Mouse (Mus musculus): ENCODE measurements around the gene P4ha2. TPM values are rescaled to one million over a fixed set of nuclear protein-coding genes. Genes with fewer than 3 reads are reported as not detected.
A peak's percentile ranks its signal among the peaks of the same experiment; 100 is the strongest.

P4ha2 gene
- polyA plus RNA-seq, 1 experiment from 2014 or later, result 123 TPM

DNA sequence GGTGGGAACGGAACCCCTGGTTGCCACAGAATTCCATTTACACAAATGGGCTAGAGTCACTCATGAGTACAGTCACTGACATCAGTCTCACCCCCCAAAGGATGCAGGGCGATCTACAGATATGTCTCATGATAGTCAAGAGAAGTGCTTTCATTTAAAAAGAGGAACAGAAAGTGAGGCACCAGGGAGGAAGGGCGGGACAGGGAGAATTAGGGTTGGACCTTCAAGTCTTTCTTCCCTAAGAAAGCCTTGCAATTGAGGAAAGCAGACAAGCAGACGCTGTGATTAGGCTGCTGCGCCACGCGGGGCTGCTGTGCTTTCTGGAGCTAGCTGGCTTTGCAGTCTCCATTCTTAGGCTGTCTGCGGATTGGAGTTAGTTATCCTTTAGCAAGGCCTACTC lies 8.2 kb upstream of the P4ha2 start:
- Histone ChIP-seq H3K4me3 (replicated peaks) (no peak overlapping the region), H3K4me2 (replicated peaks) (no peak overlapping the region), H3K4me1 (peaks cover 14% of the 10 kb centered on the region; the same call in 1 of the 2 replicates), H3K9me3 (replicated peaks) (no peaks in the 10 kb centered on the region), H3K27ac (replicated peaks) (no peak overlapping the region), H3K36me3 (no peaks in the 10 kb centered on the region), H3K27me3 (no peaks in the 10 kb centered on the region), H3K9ac (no peak overlapping the region)
- no peak for ATAC-seq (ENCODE audit: insufficient number of reproducible peaks, low FRiP score, low TSS enrichment, low read depth)
- WGBS, result 53% methylated on average over 8 of the region's 8 CpGs

GRCm38 (mm10) chr11:54092188-54092587 lies 7.7 kb upstream of the P4ha2 start:
- Histone ChIP-seq H3K9me3 (replicated peaks) (no peaks in the 10 kb centered on the region), H3K27ac (replicated peaks) (no peak overlapping the region), H3K4me2 (replicated peaks) (no peak overlapping the region), H3K4me1 (peaks cover 14% of the 10 kb centered on the region; the same call in 1 of the 2 replicates), H3K27me3 (no peaks in the 10 kb centered on the region), H3K9ac (no peak overlapping the region), H3K36me3 (no peaks in the 10 kb centered on the region), H3K4me3 (replicated peaks) (no peak overlapping the region)
- WGBS, result 49% methylated on average over 7 of the region's 7 CpGs
- ATAC-seq (ENCODE audit: insufficient number of reproducible peaks, low FRiP score, low TSS enrichment, low read depth), result no peak

- Histone ChIP-seq H3K27me3 (no peaks in the 10 kb centered on the region), H3K4me3 (replicated peaks) (no peak overlapping the region), H3K4me2 (replicated peaks) (no peak overlapping the region), H3K36me3 (no peaks in the 10 kb centered on the region), H3K4me1 (peaks cover 14% of the 10 kb centered on the region; the same call in 1 of the 2 replicates), H3K9ac (no peak overlapping the region), H3K27ac (replicated peaks) (0 out of 2 replicates have a peak overlapping the region, but pooled peaks have one; percentile 22), H3K9me3 (replicated peaks) (no peaks in the 10 kb centered on the region)
- 4% methylated on average over 3 of the region's 3 CpGs for WGBS
- ATAC-seq (ENCODE audit: insufficient number of reproducible peaks, low FRiP score, low TSS enrichment, low read depth), result no peak
Measured at GRCm38 (mm10) chr11:54093000-54093399, 6.9 kb upstream of the P4ha2 start.

DNA sequence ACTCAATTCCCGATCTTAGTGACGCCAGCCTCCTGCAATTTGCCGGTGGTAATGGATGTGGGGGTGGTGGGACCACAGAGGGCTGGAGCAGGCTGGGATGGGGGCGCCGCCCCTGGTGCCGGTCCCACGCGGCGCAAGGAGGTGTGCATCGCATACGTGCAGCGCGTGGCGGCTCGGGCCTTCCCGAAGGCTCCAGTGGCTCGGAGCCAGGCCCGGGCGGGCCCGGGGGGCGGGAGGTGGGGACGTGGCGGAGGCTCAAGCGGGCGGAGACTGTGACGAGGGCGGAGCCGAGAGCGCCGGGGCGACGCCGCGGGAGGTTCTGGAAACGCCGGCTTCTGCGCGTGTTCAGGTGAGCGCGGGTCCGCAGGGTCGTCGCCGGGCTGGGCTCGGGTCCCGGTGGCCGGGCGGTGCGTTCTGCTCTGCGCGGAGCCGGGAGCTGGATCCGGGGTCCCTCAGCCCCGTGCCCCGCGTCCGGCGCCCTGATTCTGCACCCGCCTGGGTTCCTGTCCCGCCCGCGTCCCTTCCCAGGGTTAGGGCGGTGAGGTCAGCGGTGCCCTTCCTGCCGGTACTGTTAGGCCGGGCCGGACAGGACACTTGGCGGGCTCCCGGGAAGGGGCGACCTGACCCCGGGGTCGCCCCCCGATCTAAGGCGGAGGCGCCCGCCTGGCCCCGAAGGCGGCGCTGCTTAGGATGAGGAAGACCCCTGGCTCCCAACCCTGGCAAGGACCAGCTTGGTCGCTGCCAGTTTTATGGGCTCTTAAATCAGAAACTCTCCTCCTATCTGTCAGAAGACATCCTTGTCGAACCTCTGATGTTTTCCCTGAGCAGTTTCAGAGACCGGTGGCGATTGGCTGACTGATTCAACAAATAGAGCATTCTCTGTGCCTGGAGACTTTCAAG lies 1.0 kb downstream of the P4ha2 start:
- H3K36me3 ChIP-seq, result no peaks in the 10 kb centered on the region
- ATAC-seq (ENCODE audit: insufficient number of reproducible peaks, low FRiP score, low TSS enrichment, low read depth), result peak; percentile 91
- H3K4me1 ChIP-seq, result peaks cover 40% of the 10 kb centered on the region
- H3K9me3 ChIP-seq (replicated peaks), result no peaks in the 10 kb centered on the region
- peak overlapping the region; percentile 77 for H3K4me3 ChIP-seq (replicated peaks)
- WGBS, result under 1% methylated on average over 62 of the region's 83 CpGs
- H3K27me3 ChIP-seq, result no peaks in the 10 kb centered on the region
- peak overlapping the region; percentile 36 for H3K27ac ChIP-seq (replicated peaks)
- peak overlapping the region; percentile 69 for H3K9ac ChIP-seq
- H3K4me2 ChIP-seq (replicated peaks), result peak overlapping the region; percentile 98

DNA sequence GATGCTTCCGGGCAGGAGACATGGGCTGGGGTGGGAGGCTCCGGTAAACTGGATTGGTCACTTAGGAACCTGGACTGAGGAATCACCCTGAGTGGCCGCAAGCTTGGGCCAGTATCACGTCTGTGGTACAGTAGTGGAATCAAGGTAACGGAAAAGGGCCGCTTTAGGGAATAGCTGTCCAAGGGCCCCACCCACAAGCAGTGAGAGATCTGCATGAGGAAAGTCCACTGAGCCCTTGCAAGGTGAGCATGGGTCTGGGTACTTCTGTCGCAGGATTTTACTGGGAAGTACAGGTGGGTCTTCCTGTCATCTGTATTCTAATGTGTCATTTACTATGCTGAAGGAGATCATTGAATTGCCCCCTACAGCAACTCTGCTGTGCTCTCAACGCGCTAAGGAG lies 1.8 kb downstream of the P4ha2 start:
- Histone ChIP-seq H3K36me3 (0 out of 2 replicates have a peak, but pooled peaks cover 4% of the 10 kb centered on the region), H3K4me1 (peaks cover 48% of the 10 kb centered on the region), H3K4me2 (replicated peaks) (peak overlapping the region; percentile 98), H3K27ac (replicated peaks) (no peak overlapping the region), H3K4me3 (replicated peaks) (peak overlapping the region; percentile 77), H3K27me3 (no peaks in the 10 kb centered on the region), H3K9me3 (replicated peaks) (no peaks in the 10 kb centered on the region), H3K9ac (no peak overlapping the region)
- 68% methylated on average over 9 of the region's 9 CpGs for WGBS
- no peak for ATAC-seq (ENCODE audit: insufficient number of reproducible peaks, low FRiP score, low TSS enrichment, low read depth)

DNA sequence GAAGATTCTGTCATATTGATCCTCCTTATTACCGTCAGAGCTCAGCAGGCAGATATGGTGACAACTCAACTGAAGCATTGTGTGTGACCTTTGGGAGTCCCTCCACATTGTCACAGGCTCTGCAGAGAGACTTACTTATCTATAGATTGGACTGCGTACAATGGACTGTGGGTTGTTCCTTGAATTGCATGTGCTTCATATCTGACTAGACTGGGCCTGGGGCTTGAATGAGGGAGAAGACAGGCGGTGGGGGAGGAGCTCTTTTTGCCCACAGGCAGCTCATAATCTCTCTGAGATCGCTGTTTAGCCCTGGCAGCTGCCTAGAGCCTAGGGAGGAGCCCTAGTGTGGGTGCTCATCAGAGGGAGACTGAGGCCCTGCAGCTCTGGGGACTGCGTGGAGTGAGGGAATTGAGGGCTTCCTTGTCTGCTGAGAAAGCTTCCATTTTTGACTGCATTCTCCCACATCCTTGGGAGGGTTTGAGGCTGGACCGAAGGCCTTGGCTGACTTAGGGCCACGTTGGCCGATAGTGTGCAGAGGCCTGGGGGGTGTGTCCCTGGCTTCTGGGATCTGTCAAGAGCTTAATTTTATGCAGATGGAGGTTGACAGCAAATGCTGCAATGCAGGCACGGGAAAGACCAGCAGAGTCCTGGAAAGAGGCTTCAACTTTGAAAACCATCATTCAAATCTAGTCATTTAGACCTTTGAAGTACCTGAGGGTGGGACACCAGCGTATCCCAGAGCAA lies 3.0 kb downstream of the P4ha2 start:
- Histone ChIP-seq H3K9ac (0 out of 2 replicates have a peak overlapping the region, but pooled peaks have one; percentile 7), H3K9me3 (replicated peaks) (no peaks in the 10 kb centered on the region), H3K4me1 (peaks cover 52% of the 10 kb centered on the region), H3K27ac (replicated peaks) (peak overlapping the region; percentile 31), H3K4me3 (replicated peaks) (peak overlapping the region; percentile 77; the same call in 1 of the 2 replicates), H3K27me3 (no peaks in the 10 kb centered on the region), H3K4me2 (replicated peaks) (peak overlapping the region; percentile 98), H3K36me3 (0 out of 2 replicates have a peak, but pooled peaks cover 4% of the 10 kb centered on the region)
- 48% methylated on average over 10 of the region's 10 CpGs for WGBS
- ATAC-seq (ENCODE audit: insufficient number of reproducible peaks, low FRiP score, low TSS enrichment, low read depth), result no peak

GRCm38 (mm10) chr11:54105011-54105410 lies 5.1 kb downstream of the P4ha2 start:
- H3K27me3 ChIP-seq, result no peaks in the 10 kb centered on the region
- H3K4me3 ChIP-seq (replicated peaks), result no peak overlapping the region
- ATAC-seq (ENCODE audit: insufficient number of reproducible peaks, low FRiP score, low TSS enrichment, low read depth), result no peak
- 0 out of 2 replicates have a peak, but pooled peaks cover 4% of the 10 kb centered on the region for H3K36me3 ChIP-seq
- no peaks in the 10 kb centered on the region for H3K9me3 ChIP-seq (replicated peaks)
- H3K9ac ChIP-seq, result no peak overlapping the region
- no peak overlapping the region for H3K27ac ChIP-seq (replicated peaks)
- no peak overlapping the region for H3K4me2 ChIP-seq (replicated peaks)
- WGBS, result 76% methylated on average over 6 of the region's 6 CpGs
- peaks cover 58% of the 10 kb centered on the region for H3K4me1 ChIP-seq

DNA sequence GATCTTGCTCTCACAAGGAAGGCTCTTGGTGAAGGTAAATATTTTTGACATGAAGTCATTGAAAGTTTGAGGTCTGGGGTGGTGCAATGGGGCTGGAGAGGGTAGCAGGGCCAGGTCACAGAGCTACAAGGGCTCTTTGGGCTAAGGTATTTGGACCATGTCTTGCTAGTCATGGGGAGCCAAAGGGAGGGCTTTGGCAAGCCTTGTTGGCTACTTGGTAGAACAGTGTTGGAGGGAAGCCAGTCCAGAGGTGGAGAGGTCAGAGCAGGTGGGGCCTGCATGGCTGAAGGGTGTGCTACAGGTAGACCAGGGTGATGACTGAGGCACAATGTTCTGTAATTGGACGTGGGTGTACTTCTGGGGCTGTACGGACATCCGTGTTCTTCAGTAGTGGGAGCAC lies 6.8 kb downstream of the P4ha2 start:
- Histone ChIP-seq H3K4me2 (replicated peaks) (no peak overlapping the region), H3K9ac (no peak overlapping the region), H3K4me3 (replicated peaks) (no peak overlapping the region), H3K9me3 (replicated peaks) (no peaks in the 10 kb centered on the region), H3K27me3 (no peaks in the 10 kb centered on the region), H3K36me3 (peaks cover 5% of the 10 kb centered on the region), H3K27ac (replicated peaks) (peak overlapping the region; percentile 41; the same call in 1 of the 2 replicates), H3K4me1 (peaks cover 55% of the 10 kb centered on the region)
- no peak for ATAC-seq (ENCODE audit: insufficient number of reproducible peaks, low FRiP score, low TSS enrichment, low read depth)
- WGBS, result 82% methylated on average over 3 of the region's 3 CpGs

GRCm38 (mm10) chr11:54107239-54107638 lies 7.3 kb downstream of the P4ha2 start:
- Histone ChIP-seq H3K4me2 (replicated peaks) (no peak overlapping the region), H3K9me3 (replicated peaks) (no peaks in the 10 kb centered on the region), H3K36me3 (peaks cover 8% of the 10 kb centered on the region), H3K4me3 (replicated peaks) (no peak overlapping the region), H3K27me3 (no peaks in the 10 kb centered on the region), H3K27ac (replicated peaks) (peak overlapping the region; percentile 41), H3K9ac (no peak overlapping the region), H3K4me1 (peaks cover 54% of the 10 kb centered on the region)
- 53% methylated on average over 7 of the region's 7 CpGs for WGBS
- ATAC-seq (ENCODE audit: insufficient number of reproducible peaks, low FRiP score, low TSS enrichment, low read depth), result no peak

- Histone ChIP-seq H3K9me3 (replicated peaks) (no peaks in the 10 kb centered on the region), H3K4me1 (peaks cover 54% of the 10 kb centered on the region), H3K4me3 (replicated peaks) (no peak overlapping the region), H3K4me2 (replicated peaks) (no peak overlapping the region), H3K27me3 (no peaks in the 10 kb centered on the region), H3K9ac (no peak overlapping the region), H3K36me3 (peaks cover 8% of the 10 kb centered on the region), H3K27ac (replicated peaks) (peak overlapping the region; percentile 31; the same call in 1 of the 2 replicates)
- no peak for ATAC-seq (ENCODE audit: insufficient number of reproducible peaks, low FRiP score, low TSS enrichment, low read depth)
- WGBS, result 55% methylated on average over 3 of the region's 3 CpGs
Measured at GRCm38 (mm10) chr11:54108131-54108530, 8.2 kb downstream of the P4ha2 start.

GRCm38 (mm10) chr11:54108894-54109293 lies 9.0 kb downstream of the P4ha2 start:
- WGBS, result 56% methylated on average over 5 of the region's 5 CpGs
- Histone ChIP-seq H3K27me3 (no peaks in the 10 kb centered on the region), H3K9ac (no peak overlapping the region), H3K4me1 (peaks cover 54% of the 10 kb centered on the region), H3K27ac (replicated peaks) (peak overlapping the region; percentile 0; the same call in 1 of the 2 replicates), H3K4me3 (replicated peaks) (no peak overlapping the region), H3K4me2 (replicated peaks) (no peak overlapping the region), H3K9me3 (replicated peaks) (no peaks in the 10 kb centered on the region), H3K36me3 (peaks cover 8% of the 10 kb centered on the region)
- ATAC-seq (ENCODE audit: insufficient number of reproducible peaks, low FRiP score, low TSS enrichment, low read depth), result no peak
